Mouse (Mus musculus) brain, embryonic 18.5 days (tissue): ENCODE data around the gene AW549877.

ENCODE experiments used
- DNase-seq: peaks from one replicate; pipeline ENCODE4 v3.0.0-alpha.2; 2012; ENCODE audit warnings: low read depth, low spot score

AW549877 gene

GRCm38 (mm10) chr15:3984876-3985275 is 10.7 kb downstream of the AW549877 start:
- no peak for DNase-seq

GRCm38 (mm10) chr15:3982732-3983131 is 12.8 kb downstream of the AW549877 start:
- no peak for DNase-seq

GRCm38 (mm10) chr15:3979871-3980270 is 15.7 kb downstream of the AW549877 start:
- DNase-seq, result no peak

GRCm38 (mm10) chr15:3979061-3979848 is 16.3 kb downstream of the AW549877 start, which contains the start of gene Fbxo4:
Fbxo4 (minus strand) TSS chr15:3979573.
- DNase-seq, result peak; percentile 28

- DNase-seq, result no peak
These were observed 17.3 kb downstream of the AW549877 start for GRCm38 (mm10) chr15:3978279-3978678.

GRCm38 (mm10) chr15:3973300-3973699 is 22.2 kb downstream of the AW549877 start:
- no peak for DNase-seq

GRCm38 (mm10) chr15:3970193-3970592 is 25.4 kb downstream of the AW549877 start:
- no peak for DNase-seq

GRCm38 (mm10) chr15:3969743-3970142 is 25.8 kb downstream of the AW549877 start:
- DNase-seq, result no peak

GRCm38 (mm10) chr15:3962251-3962650 is 33.3 kb downstream of the AW549877 start:
- no peak for DNase-seq

- no peak for DNase-seq
These were observed 35.5 kb downstream of the AW549877 start for GRCm38 (mm10) chr15:3960094-3960493.

- DNase-seq, result no peak
These were observed 37.6 kb downstream of the AW549877 start for GRCm38 (mm10) chr15:3957982-3958381.

GRCm38 (mm10) chr15:3954971-3955370 is 40.6 kb downstream of the AW549877 start:
- no peak for DNase-seq

GRCm38 (mm10) chr15:3938132-3938531 is 57.4 kb downstream of the AW549877 start:
- DNase-seq, result no peak

GRCm38 (mm10) chr15:3936056-3936455 is 59.5 kb downstream of the AW549877 start:
- no peak for DNase-seq

GRCm38 (mm10) chr15:3933466-3933865 is 62.1 kb downstream of the AW549877 start:
- no peak for DNase-seq
